Mouse (Mus musculus) gastrocnemius, postnatal 25 days (tissue): ENCODE measurements around the gene Tstd1. TPM values are rescaled to one million over a fixed set of nuclear protein-coding genes. Genes with fewer than 3 reads are reported as not detected.

Experiments
- DNase-seq: peaks from one replicate; pipeline ENCODE4 v3.0.0; 2022
- total RNA-seq, 2 experiments: library from RNA; stranded (reverse); gene quantifications; 1 replicate in 1 of 2; 2 replicates in 1 of 2; pipeline ENCODE4 v1.2.3; 2021

Gene Tstd1
- total RNA-seq, 2 experiments from 2014 or later, result 0.95 to 1.3 TPM

- no peak for DNase-seq
These were observed 36.3 kb downstream of the Tstd1 start for GRCm38 (mm10) chr1:171454926-171455325.

- DNase-seq, result no peak
These were observed 38.9 kb downstream of the Tstd1 start for GRCm38 (mm10) chr1:171457568-171457967.

DNA sequence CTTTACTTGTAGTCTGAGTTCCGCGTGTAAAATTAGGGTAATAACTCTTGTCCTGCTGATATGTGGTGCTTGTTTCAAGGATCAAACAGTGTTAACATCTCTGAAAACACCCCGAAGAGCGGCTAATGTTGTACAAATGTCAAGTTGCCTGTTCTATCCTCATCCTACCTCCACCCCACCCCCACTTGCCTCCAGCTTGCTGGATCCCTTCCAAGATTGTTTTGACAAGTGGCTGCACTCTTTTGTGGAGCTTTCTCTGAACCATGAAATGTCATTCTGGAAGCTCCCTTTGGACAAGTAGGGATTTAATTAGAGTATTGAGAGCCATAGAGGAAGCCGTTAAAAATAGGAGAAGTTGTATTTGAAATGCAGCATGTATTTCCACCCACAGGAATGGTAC lies 41.1 kb downstream of the Tstd1 start:
- no peak for DNase-seq

GRCm38 (mm10) chr1:171460551-171461503 lies 42.2 kb downstream of the Tstd1 start:
- DNase-seq, result no peak

DNA sequence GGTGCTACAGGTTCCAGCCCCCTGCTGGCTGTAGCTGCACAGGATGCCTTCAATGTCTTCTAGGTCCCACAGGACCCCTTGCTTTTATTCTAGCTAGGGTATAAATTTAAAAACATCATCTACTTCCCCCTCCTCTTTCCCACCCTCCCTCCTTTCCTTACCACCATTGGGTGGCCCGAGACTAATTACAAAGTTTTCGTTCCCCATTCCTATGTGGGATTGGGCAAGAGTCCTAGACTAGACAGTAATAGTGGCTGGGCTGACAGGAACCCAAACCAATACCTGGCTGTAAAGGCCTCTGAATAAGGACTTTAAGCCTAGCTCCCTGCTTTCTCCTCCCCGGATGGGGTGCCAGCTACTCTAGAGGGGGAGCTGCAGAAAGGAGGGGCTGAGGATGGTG lies 44.5 kb downstream of the Tstd1 start:
- DNase-seq, result no peak

- DNase-seq, result no peak
These were observed 47.2 kb downstream of the Tstd1 start for GRCm38 (mm10) chr1:171465749-171466412.

GRCm38 (mm10) chr1:171466565-171466964 lies 47.9 kb downstream of the Tstd1 start:
- no peak for DNase-seq

- DNase-seq, result no peak
These were observed 51.0 kb downstream of the Tstd1 start for GRCm38 (mm10) chr1:171469678-171470077.

Other genes starting within 250 kb of the Tstd1 start
- gene Pcp4l1, start 222.6 kb upstream of the Tstd1 start, total RNA-seq, result 10 to 100 TPM; 15.0 to 48.8 TPM
- not detected for gene Nr1i3, start 204.9 kb upstream of the Tstd1 start, total RNA-seq
- gene Tomm40l, start 196.4 kb upstream of the Tstd1 start, total RNA-seq, result 10 to 100 TPM; 52.0 to 52.5 TPM
- not detected for gene Apoa2, start 193.8 kb upstream of the Tstd1 start, total RNA-seq
- 1 to 10 TPM; 3.2 to 3.9 TPM for gene Fcer1g, start 184.5 kb upstream of the Tstd1 start, total RNA-seq
- 1 to 10 TPM in 1 of 2 experiments, under 1 TPM in 1; 0.43 to 1.4 TPM for gene Adamts4, start 168.5 kb upstream of the Tstd1 start, total RNA-seq
- 1,000 to 10,000 TPM in 1 of 2 experiments, 100 to 1,000 TPM in 1; 872 to 1,009 TPM for gene Ndufs2, start 167.5 kb upstream of the Tstd1 start, total RNA-seq
- gene B4galt3, start 148.5 kb upstream of the Tstd1 start, total RNA-seq, result 1 to 10 TPM; 8.6 to 9.8 TPM
- 10 to 100 TPM in 1 of 2 experiments, 1 to 10 TPM in 1; 9.4 to 11.6 TPM for gene Ppox, start 137.7 kb upstream of the Tstd1 start, total RNA-seq
- 10 to 100 TPM; 14.2 to 15.7 TPM for gene Usp21, start 130.9 kb upstream of the Tstd1 start, total RNA-seq
- gene Ufc1, start 123.8 kb upstream of the Tstd1 start, total RNA-seq, result 10 to 100 TPM; 70.9 to 80.8 TPM
- gene Dedd, start 89.7 kb upstream of the Tstd1 start, total RNA-seq, result 10 to 100 TPM; 26.4 to 29.6 TPM
- gene Nit1, start 73.2 kb upstream of the Tstd1 start, total RNA-seq, result 10 to 100 TPM; 21.8 to 21.9 TPM
- 10 to 100 TPM; 85.5 to 89.0 TPM for gene Pfdn2, start 73.2 kb upstream of the Tstd1 start, total RNA-seq
- gene Klhdc9, start 58.1 kb upstream of the Tstd1 start, total RNA-seq, result not detected
- not detected for gene Nectin4, start 48.8 kb upstream of the Tstd1 start, total RNA-seq
- under 1 TPM; 0.49 to 0.86 TPM for gene Arhgap30, start 29.9 kb upstream of the Tstd1 start, total RNA-seq
- 10 to 100 TPM; 24.6 to 25.2 TPM for gene Usf1, start 7.6 kb upstream of the Tstd1 start, total RNA-seq
- gene F11r, start 18.7 kb downstream of the Tstd1 start, total RNA-seq, result 1 to 10 TPM; 6.2 to 6.9 TPM
- 1 to 10 TPM; 1.6 to 1.9 TPM for gene Alyref2, start 84.6 kb downstream of the Tstd1 start, total RNA-seq
- not detected for gene Itln1, start 116.4 kb downstream of the Tstd1 start, total RNA-seq
- gene Cd244a, start 140.3 kb downstream of the Tstd1 start, total RNA-seq, result not detected
- under 1 TPM; 0.10 to 0.27 TPM for gene Ly9, start 188.5 kb downstream of the Tstd1 start, total RNA-seq
- gene Slamf7, start 234.2 kb downstream of the Tstd1 start, total RNA-seq, result not detected